Mouse (Mus musculus): ENCODE data around the gene Lrrc18.

DNA sequence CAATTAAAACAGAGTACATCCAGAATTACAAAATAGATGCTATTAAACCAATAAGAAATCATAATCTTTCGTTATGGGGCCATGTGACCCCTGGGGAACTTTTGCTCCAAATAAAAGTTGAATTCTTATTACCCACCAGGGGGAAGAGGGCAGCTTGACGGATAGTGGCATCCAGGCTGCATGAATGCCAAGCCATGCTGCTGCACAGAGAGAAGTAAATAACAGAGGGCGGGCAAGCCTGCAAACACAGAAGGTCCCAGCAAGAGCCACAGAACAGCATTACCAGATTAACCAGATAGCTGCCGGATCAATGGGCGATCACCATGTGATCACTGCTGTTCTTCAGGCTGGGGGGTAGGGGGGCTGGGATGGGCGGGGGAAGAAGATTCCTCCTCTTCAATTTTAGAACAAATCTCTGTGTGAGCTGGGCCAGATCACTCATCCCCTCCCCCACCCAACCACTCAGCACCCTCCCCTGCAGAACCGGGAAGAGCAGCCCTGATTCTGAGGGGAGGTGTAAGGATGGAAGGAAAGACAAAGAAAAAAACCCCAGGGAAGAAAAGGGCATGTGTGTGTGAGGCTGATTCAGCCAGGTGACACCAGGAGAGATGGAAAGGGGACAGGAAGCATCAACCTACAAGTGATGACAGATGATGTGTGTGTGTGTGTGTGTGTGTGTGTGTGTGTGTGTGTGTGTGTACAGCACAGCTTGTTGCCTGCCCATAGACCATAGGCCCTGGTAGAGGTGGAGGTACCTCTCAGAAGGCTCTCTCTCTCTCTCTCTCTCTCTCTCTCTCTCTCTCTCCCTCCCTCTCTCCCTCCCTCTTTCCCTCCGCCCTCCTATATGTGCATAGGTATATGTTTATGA, 9.2 kb downstream of the Lrrc18 start:
- TF ChIP-seq CTCF (IDR thresholded peaks at IDR 0.05; ENCODE audit: borderline replicate concordance, insufficient read depth, low read length) (no peak), POLR2A (IDR thresholded peaks at IDR 0.05; ENCODE audit: low read depth, low read length) (no peak)

Measured in embryonic fibroblast, embryonic 13.5 days (primary cell).